Mouse (Mus musculus) cerebellum, adult 2 months (tissue): ENCODE results near the gene Alg12.

Experiments used
- CTCF ChIP-seq: fragments of 200-500 bp; IDR thresholded peaks from 2 replicates; pipeline ENCODE4 v1.5.1; 2011; ENCODE audit warnings: low read depth, mild to moderate bottlenecking, control low read depth, low read length, moderate library complexity, borderline replicate concordance; ENCODE audit not compliant: insufficient read depth
- POLR2A ChIP-seq: fragments of 200-500 bp; IDR thresholded peaks from 2 replicates; pipeline ENCODE4 v1.6.1; 2011; ENCODE audit warnings: low read length, control low read depth, borderline replicate concordance; ENCODE audit not compliant: insufficient read depth

DNA sequence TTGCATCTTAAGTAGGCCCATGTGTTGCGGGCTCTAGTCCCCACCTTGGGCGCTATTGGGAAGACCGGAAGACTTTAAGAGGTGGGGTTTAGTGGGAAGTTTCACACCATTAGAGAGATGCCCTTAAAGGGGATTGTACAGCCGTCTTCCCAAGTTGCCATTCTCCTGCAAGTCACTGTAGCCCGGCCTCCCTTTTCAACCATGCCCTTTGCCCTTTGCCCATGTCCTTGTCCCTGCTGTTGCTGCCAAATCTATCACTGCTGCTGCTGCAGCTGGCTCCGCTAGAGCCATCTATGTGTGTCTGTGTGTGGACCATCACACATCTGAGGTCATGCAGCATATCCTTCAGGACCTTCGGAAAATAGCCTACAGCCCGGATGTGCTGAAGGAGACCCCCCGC, 13.4 kb upstream of the Alg12 start:
- no peak for TF ChIP-seq CTCF
- TF ChIP-seq POLR2A = no peak
